Mouse (Mus musculus) forebrain, embryonic 16.5 days (tissue): Measurements from ENCODE around the gene Hs3st1. TPM values are rescaled to one million over a fixed set of nuclear protein-coding genes. Genes with fewer than 3 reads are reported as not detected.

ENCODE experiments used
- ATAC-seq: fragments of 200-750 bp; cut with Nextera tagmentation; 2 replicates; pipeline ENCODE4 v1.8.0; 2017; ENCODE audit warnings: mild to moderate bottlenecking, moderate library complexity
- H3K27ac ChIP-seq: fragments of 300-500 bp; sonication (generic); 2 replicates; pipeline ENCODE4 v1.5.1; 2014; ENCODE audit warnings: low read length, control low read depth
- H3K27me3 ChIP-seq: fragments of 300-500 bp; sonication (generic); replicated peaks from 2 replicates; pipeline ENCODE4 v1.6.1; 2014; ENCODE audit warnings: low read length; ENCODE audit not compliant: control insufficient read depth, insufficient read depth
- H3K36me3 ChIP-seq: fragments of 300-500 bp; sonication (generic); 2 replicates; pipeline ENCODE4 v1.6.1; 2014; ENCODE audit not compliant: control insufficient read depth, insufficient read depth
- H3K4me1 ChIP-seq: fragments of 300-500 bp; sonication (generic); replicated peaks from 2 replicates; pipeline ENCODE4 v1.6.1; 2014; ENCODE audit warnings: low read length; ENCODE audit not compliant: control insufficient read depth, insufficient read depth
- H3K4me2 ChIP-seq: fragments of 300-500 bp; sonication (generic); 2 replicates; pipeline ENCODE4 v1.6.1; 2014; ENCODE audit warnings: mild to moderate bottlenecking, low read length, control low read depth
- H3K4me3 ChIP-seq: fragments of 300-500 bp; sonication (generic); replicated peaks from 2 replicates; pipeline ENCODE4 v1.5.1; 2014; ENCODE audit warnings: mild to moderate bottlenecking, low read length, control low read depth
- H3K9ac ChIP-seq: fragments of 300-500 bp; sonication (generic); replicated peaks from 2 replicates; pipeline ENCODE4 v1.6.1; 2014; ENCODE audit warnings: low read depth, low read length, control low read depth
- H3K9me3 ChIP-seq: fragments of 300-500 bp; sonication (generic); 2 replicates; pipeline ENCODE4 v1.6.1; 2016; ENCODE audit warnings: low read length; ENCODE audit not compliant: control insufficient read depth
- WGBS: fragments of 180-500 bp; shearing (Covaris S2); extraction: QIAGEN DNeasy Blood & Tissue Kit; methylation state at CpG from one replicate; pipeline ENCODE4 v1.1.7; 2014; 5-methylcytosine and 5-hydroxymethylcytosine counted together
- polyA plus RNA-seq: library from polyadenylated mRNA; unstranded; fragments of >200 nt; fragmentation: Nextera tagmentation; extraction: Ambion mirVana; gene quantifications from 2 replicates; pipeline ENCODE4 v1.2.1, GENCODE M21; 2015

Gene Hs3st1
- polyA plus RNA-seq, 1 experiment from 2014 or later, result 51.1 TPM

- H3K4me1 ChIP-seq, result no peaks in the 10 kb centered on the region
- H3K27me3 ChIP-seq, result no peaks in the 10 kb centered on the region
- H3K36me3 ChIP-seq, result no peaks in the 10 kb centered on the region
- H3K9me3 ChIP-seq, result no peaks in the 10 kb centered on the region
- no peak overlapping the region for H3K4me2 ChIP-seq
- H3K4me3 ChIP-seq, result no peak overlapping the region
- no peak overlapping the region for H3K9ac ChIP-seq
- H3K27ac ChIP-seq, result no peak overlapping the region
- no peak for ATAC-seq
- 90% methylated on average over 2 of the region's 2 CpGs for WGBS
Measured at GRCm38 (mm10) chr5:39736843-39737242, 18.4 kb downstream of the Hs3st1 start.

GRCm38 (mm10) chr5:39733750-39734443, 21.4 kb downstream of the Hs3st1 start:
- Histone ChIP-seq H3K4me3 (no peak overlapping the region), H3K9ac (no peak overlapping the region), H3K4me1 (no peaks in the 10 kb centered on the region), H3K27me3 (no peaks in the 10 kb centered on the region), H3K9me3 (no peaks in the 10 kb centered on the region), H3K4me2 (no peak overlapping the region), H3K27ac (no peak overlapping the region), H3K36me3 (no peaks in the 10 kb centered on the region)
- no peak for ATAC-seq
- 85% methylated on average over 1 of the region's 1 CpGs for WGBS

GRCm38 (mm10) chr5:39733013-39733749, 22.1 kb downstream of the Hs3st1 start:
- no peak overlapping the region for H3K27ac ChIP-seq
- WGBS, result 68% methylated on average over 5 of the region's 5 CpGs
- no peaks in the 10 kb centered on the region for H3K36me3 ChIP-seq
- ATAC-seq, result no peak
- H3K27me3 ChIP-seq, result no peaks in the 10 kb centered on the region
- no peaks in the 10 kb centered on the region for H3K4me1 ChIP-seq
- no peak overlapping the region for H3K9ac ChIP-seq
- no peaks in the 10 kb centered on the region for H3K9me3 ChIP-seq
- H3K4me2 ChIP-seq, result no peak overlapping the region
- no peak overlapping the region for H3K4me3 ChIP-seq

GRCm38 (mm10) chr5:39715694-39716550, 39.4 kb downstream of the Hs3st1 start:
- H3K9me3 ChIP-seq, result no peaks in the 10 kb centered on the region
- no peak overlapping the region for H3K27ac ChIP-seq
- H3K4me3 ChIP-seq, result no peak overlapping the region
- no peaks in the 10 kb centered on the region for H3K27me3 ChIP-seq
- ATAC-seq, result no peak
- H3K4me2 ChIP-seq, result no peak overlapping the region
- H3K36me3 ChIP-seq, result no peaks in the 10 kb centered on the region
- H3K9ac ChIP-seq, result no peak overlapping the region
- no peaks in the 10 kb centered on the region for H3K4me1 ChIP-seq
- 84% methylated on average over 13 of the region's 13 CpGs for WGBS

GRCm38 (mm10) chr5:39715193-39715592, 40.1 kb downstream of the Hs3st1 start:
- H3K4me1 ChIP-seq, result no peaks in the 10 kb centered on the region
- no peaks in the 10 kb centered on the region for H3K9me3 ChIP-seq
- ATAC-seq, result no peak
- H3K27ac ChIP-seq, result no peak overlapping the region
- H3K27me3 ChIP-seq, result no peaks in the 10 kb centered on the region
- no peak overlapping the region for H3K4me2 ChIP-seq
- H3K4me3 ChIP-seq, result no peak overlapping the region
- no peak overlapping the region for H3K9ac ChIP-seq
- H3K36me3 ChIP-seq, result no peaks in the 10 kb centered on the region
- 83% methylated on average over 5 of the region's 5 CpGs for WGBS

- no peaks in the 10 kb centered on the region for H3K4me1 ChIP-seq
- H3K4me3 ChIP-seq, result no peak overlapping the region
- H3K9me3 ChIP-seq, result no peaks in the 10 kb centered on the region
- no peak for ATAC-seq
- H3K9ac ChIP-seq, result no peak overlapping the region
- no peaks in the 10 kb centered on the region for H3K36me3 ChIP-seq
- 77% methylated on average over 3 of the region's 3 CpGs for WGBS
- no peak overlapping the region for H3K4me2 ChIP-seq
- no peak overlapping the region for H3K27ac ChIP-seq
- H3K27me3 ChIP-seq, result no peaks in the 10 kb centered on the region
Measured at GRCm38 (mm10) chr5:39705539-39705938, 49.7 kb downstream of the Hs3st1 start.

GRCm38 (mm10) chr5:39660826-39661225, 94.4 kb downstream of the Hs3st1 start:
- Histone ChIP-seq H3K9ac (no peak overlapping the region), H3K4me1 (no peaks in the 10 kb centered on the region), H3K27me3 (no peaks in the 10 kb centered on the region), H3K4me2 (no peak overlapping the region), H3K4me3 (no peak overlapping the region), H3K9me3 (no peaks in the 10 kb centered on the region), H3K36me3 (no peaks in the 10 kb centered on the region), H3K27ac (no peak overlapping the region)
- ATAC-seq, result no peak
- 97% methylated on average over 4 of the region's 4 CpGs for WGBS

- 16% methylated on average over 2 of the region's 2 CpGs for WGBS
- ATAC-seq, result no peak
- H3K9ac ChIP-seq, result no peak overlapping the region
Measured at GRCm38 (mm10) chr5:39659417-39659816, 95.9 kb downstream of the Hs3st1 start.

GRCm38 (mm10) chr5:39644827-39645380, 110.4 kb downstream of the Hs3st1 start:
- H3K27ac ChIP-seq, result peak overlapping the region; percentile 56
- H3K36me3 ChIP-seq, result no peaks in the 10 kb centered on the region
- H3K27me3 ChIP-seq, result no peaks in the 10 kb centered on the region
- peak overlapping the region; percentile 70 for H3K4me3 ChIP-seq
- no peaks in the 10 kb centered on the region for H3K9me3 ChIP-seq
- H3K4me2 ChIP-seq, result peak overlapping the region; percentile 77
- peak; percentile 76 for ATAC-seq
- H3K4me1 ChIP-seq, result peaks cover 21% of the 10 kb centered on the region
- H3K9ac ChIP-seq, result peak overlapping the region; percentile 73
- under 1% methylated on average over 28 of the region's 28 CpGs for WGBS

More at GRCm38 (mm10) chr5:39659417-39659816, 95.9 kb downstream of the Hs3st1 start:
- Histone ChIP-seq H3K9me3 (no peaks in the 10 kb centered on the region), H3K27me3 (no peaks in the 10 kb centered on the region), H3K4me2 (no peak overlapping the region), H3K36me3 (no peaks in the 10 kb centered on the region), H3K27ac (no peak overlapping the region), H3K4me1 (no peaks in the 10 kb centered on the region), H3K4me3 (no peak overlapping the region)
